ENCODE assay signal across 25 mouse cellular contexts in genomic region chr6:140488673-140489072, GRCm38 (mm10).
"Had no signal": no experiment of that assay in that cellular context is flagged by ENCODE, and none has a peak within 500 bp of the region (broad histone marks: within the 10 kb centered on the region; RNA-seq: fewer than 3 reads in every experiment).

No protein-coding gene starts in this region.

- H3K4me3 ChIP-seq: gastrocnemius, adult 2 months; heart, adult 2 months; hindbrain, embryonic 10.5 days; hindbrain, embryonic 12.5 days; kidney, embryonic 15.5 days; limb, embryonic 13.5 days; limb, embryonic 15.5 days; liver, embryonic 12.5 days had no signal

- H3K9ac ChIP-seq: hindbrain, embryonic 12.5 days; hindbrain, embryonic 14.5 days; kidney, embryonic 15.5 days; limb, embryonic 13.5 days; limb, embryonic 15.5 days; liver, embryonic 12.5 days had no signal

- H3K27me3 ChIP-seq: hindbrain, embryonic 12.5 days; kidney, embryonic 15.5 days; limb, embryonic 13.5 days; limb, embryonic 15.5 days; liver, embryonic 12.5 days had no signal

- DNase-seq: gastrocnemius, adult 2 months; gastrocnemius, postnatal 10 days; gastrocnemius, postnatal 25 days; heart, adult 2 months; heart, postnatal 10 days; heart, postnatal 4 days; kidney, adult 11 months; kidney, adult 2 months; kidney, adult 9 months; kidney, postnatal 14 days; kidney, postnatal 36 days; layer of hippocampus, adult 9-11 months; layer of hippocampus, postnatal 36 days; left cerebral cortex, postnatal 4 days had no signal

- H3K9me3 ChIP-seq: hindbrain, embryonic 10.5 days; hindbrain, embryonic 12.5 days; kidney, embryonic 15.5 days; limb, embryonic 13.5 days; limb, embryonic 15.5 days; liver, embryonic 12.5 days had no signal

- ATAC-seq: hindbrain, embryonic 16.5 days; inflammation-experienced regulatory T-cells, adult 6 months; liver, embryonic 12.5 days had no signal

- H3K4me2 ChIP-seq: heart, embryonic 11.5 days; hindbrain, embryonic 12.5 days; hindbrain, embryonic 14.5 days; kidney, embryonic 15.5 days; limb, embryonic 13.5 days; limb, embryonic 15.5 days; liver, embryonic 12.5 days had no signal

- H3K27ac ChIP-seq: gastrocnemius, adult 2 months; heart, adult 2 months; hindbrain, embryonic 10.5 days; hindbrain, embryonic 12.5 days; hindbrain, embryonic 14.5 days; kidney, embryonic 15.5 days; kidney, postnatal 0 days; limb, embryonic 13.5 days; limb, embryonic 15.5 days; liver, embryonic 12.5 days had no signal

- H3K36me3 ChIP-seq: hindbrain, embryonic 12.5 days; kidney, embryonic 15.5 days; limb, embryonic 15.5 days; liver, embryonic 12.5 days had no signal
